Mouse (Mus musculus): ENCODE data around the gene Gp6.
"Not testable (repeated sequence)": the region's sequence is repeated elsewhere in the genome, so short reads cannot be mapped to it uniquely, and the experiment has no call there.

The Gp6 gene

GRCm38 (mm10) chr7:4397730-4398129 is at the start of gene Gp6:
Gene Gp6 (minus strand): TSS chr7:4397744.
- no peak for DNase-seq (ENCODE audit: low spot score in 2 of 2)

GRCm38 (mm10) chr7:4447138-4447537 is 49.6 kb upstream of the Gp6 start:
- no peak for DNase-seq (ENCODE audit: low spot score in 2 of 2)

- DNase-seq (ENCODE audit: low spot score in 2 of 2): peak; percentile 94
Measured at GRCm38 (mm10) chr7:4445216-4445791, 47.8 kb upstream of the Gp6 start, which contains the start of gene Rdh13. Gene Rdh13 (minus strand): TSS chr7:4445649.

GRCm38 (mm10) chr7:4440549-4440948 is 43.0 kb upstream of the Gp6 start:
- DNase-seq (ENCODE audit: low spot score in 2 of 2): no peak

GRCm38 (mm10) chr7:4437721-4438120 is 40.2 kb upstream of the Gp6 start:
- no peak for DNase-seq (ENCODE audit: low spot score in 2 of 2)

GRCm38 (mm10) chr7:4432026-4432425 is 34.5 kb upstream of the Gp6 start:
- no peak for DNase-seq (ENCODE audit: low spot score in 2 of 2)

- peak; percentile 21 to 61 for DNase-seq (ENCODE audit: low spot score in 2 of 2)
Measured at GRCm38 (mm10) chr7:4431548-4431947, 34.0 kb upstream of the Gp6 start.

GRCm38 (mm10) chr7:4430246-4430844 is 32.8 kb upstream of the Gp6 start:
- no peak for DNase-seq (ENCODE audit: low spot score in 2 of 2)

GRCm38 (mm10) chr7:4427161-4427912 is 29.8 kb upstream of the Gp6 start:
- peak; percentile 83 to 92 for DNase-seq (ENCODE audit: low spot score in 2 of 2)

GRCm38 (mm10) chr7:4420230-4420629 is 22.7 kb upstream of the Gp6 start:
- no peak for DNase-seq (ENCODE audit: low spot score in 2 of 2)

- no peak for DNase-seq (ENCODE audit: low spot score in 2 of 2)
Measured at GRCm38 (mm10) chr7:4419681-4420080, 22.1 kb upstream of the Gp6 start.

GRCm38 (mm10) chr7:4412406-4412805 is 14.9 kb upstream of the Gp6 start:
- not testable (repeated sequence) for DNase-seq (ENCODE audit: low spot score in 2 of 2)

GRCm38 (mm10) chr7:4373521-4373920 is 24.0 kb downstream of the Gp6 start:
- no peak for DNase-seq (ENCODE audit: low spot score in 2 of 2)

- no peak for DNase-seq (ENCODE audit: low spot score in 2 of 2)
Measured at GRCm38 (mm10) chr7:4337509-4337908, 60.0 kb downstream of the Gp6 start, which contains the start of gene Ncr1. Gene Ncr1 (plus strand): TSS chr7:4337724.

- DNase-seq (ENCODE audit: low spot score in 2 of 2): no peak
Measured at GRCm38 (mm10) chr7:4323301-4323700, 74.2 kb downstream of the Gp6 start.

Measured in heart, adult 9 months (tissue).